Mouse (Mus musculus): ENCODE results near the gene Sephs2.
A peak's percentile ranks its signal among the peaks of the same experiment; 100 is the strongest.
"Not testable (repeated sequence)": the region's sequence is repeated elsewhere in the genome, so short reads cannot be mapped to it uniquely, and the experiment has no call there.

Sephs2 gene

GRCm38 (mm10) chr7:127270666-127271065 lies 3.2 kb downstream of the Sephs2 start:
- no peak for DNase-seq

- no peak for DNase-seq
Observed at GRCm38 (mm10) chr7:127270256-127270655, 3.6 kb downstream of the Sephs2 start.

DNA sequence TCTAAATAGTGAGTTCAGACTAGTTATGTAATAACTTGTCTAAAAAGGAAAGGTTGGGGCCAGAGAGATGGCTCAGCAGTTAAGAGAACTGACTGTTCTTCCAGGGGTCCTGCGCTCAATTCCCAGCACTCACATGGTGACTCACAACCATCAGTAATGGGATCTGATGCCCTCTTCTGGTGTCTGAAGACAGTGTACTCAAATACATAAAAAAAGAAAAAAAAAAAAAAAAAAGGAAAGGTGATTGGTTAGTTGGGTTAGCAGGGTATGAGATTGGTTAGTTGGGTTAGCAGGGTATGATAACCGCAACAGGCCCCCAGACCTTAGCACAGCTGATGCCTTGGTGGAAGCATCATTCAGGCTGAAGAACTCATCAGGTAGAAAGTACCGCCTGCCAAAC lies 10.3 kb downstream of the Sephs2 start:
- DNase-seq: no peak

GRCm38 (mm10) chr7:127262218-127262961 lies 11.5 kb downstream of the Sephs2 start:
- no peak for DNase-seq

GRCm38 (mm10) chr7:127260309-127261111 lies 13.3 kb downstream of the Sephs2 start, which contains the start of gene Dctpp1:
Gene Dctpp1, minus strand, starts transcription at chr7:127260709.
- peak; percentile 93 to 94 for DNase-seq

GRCm38 (mm10) chr7:127259186-127259905 lies 14.5 kb downstream of the Sephs2 start:
- no peak for DNase-seq

GRCm38 (mm10) chr7:127256518-127256917 lies 17.3 kb downstream of the Sephs2 start:
- DNase-seq: no peak

GRCm38 (mm10) chr7:127255965-127256364 lies 17.9 kb downstream of the Sephs2 start:
- no peak for DNase-seq

DNA sequence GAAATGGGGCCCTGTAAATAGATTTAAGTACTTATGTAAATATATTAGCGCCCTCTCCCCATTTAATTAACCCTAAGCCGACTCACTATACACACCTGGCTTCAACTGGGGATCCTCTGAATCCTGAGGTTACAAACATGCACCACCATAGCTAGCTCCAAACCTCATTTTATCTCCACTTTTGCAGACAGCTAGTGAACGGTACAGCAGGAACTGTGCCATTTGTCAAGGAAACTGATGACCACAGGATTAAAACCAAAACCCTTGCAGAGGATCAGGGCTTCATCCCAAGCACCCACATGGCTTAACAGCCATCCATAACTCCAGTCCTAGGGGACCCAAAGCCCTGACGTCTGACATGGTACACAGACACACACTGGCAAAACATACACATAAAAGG lies 18.8 kb downstream of the Sephs2 start:
- no peak for DNase-seq

DNA sequence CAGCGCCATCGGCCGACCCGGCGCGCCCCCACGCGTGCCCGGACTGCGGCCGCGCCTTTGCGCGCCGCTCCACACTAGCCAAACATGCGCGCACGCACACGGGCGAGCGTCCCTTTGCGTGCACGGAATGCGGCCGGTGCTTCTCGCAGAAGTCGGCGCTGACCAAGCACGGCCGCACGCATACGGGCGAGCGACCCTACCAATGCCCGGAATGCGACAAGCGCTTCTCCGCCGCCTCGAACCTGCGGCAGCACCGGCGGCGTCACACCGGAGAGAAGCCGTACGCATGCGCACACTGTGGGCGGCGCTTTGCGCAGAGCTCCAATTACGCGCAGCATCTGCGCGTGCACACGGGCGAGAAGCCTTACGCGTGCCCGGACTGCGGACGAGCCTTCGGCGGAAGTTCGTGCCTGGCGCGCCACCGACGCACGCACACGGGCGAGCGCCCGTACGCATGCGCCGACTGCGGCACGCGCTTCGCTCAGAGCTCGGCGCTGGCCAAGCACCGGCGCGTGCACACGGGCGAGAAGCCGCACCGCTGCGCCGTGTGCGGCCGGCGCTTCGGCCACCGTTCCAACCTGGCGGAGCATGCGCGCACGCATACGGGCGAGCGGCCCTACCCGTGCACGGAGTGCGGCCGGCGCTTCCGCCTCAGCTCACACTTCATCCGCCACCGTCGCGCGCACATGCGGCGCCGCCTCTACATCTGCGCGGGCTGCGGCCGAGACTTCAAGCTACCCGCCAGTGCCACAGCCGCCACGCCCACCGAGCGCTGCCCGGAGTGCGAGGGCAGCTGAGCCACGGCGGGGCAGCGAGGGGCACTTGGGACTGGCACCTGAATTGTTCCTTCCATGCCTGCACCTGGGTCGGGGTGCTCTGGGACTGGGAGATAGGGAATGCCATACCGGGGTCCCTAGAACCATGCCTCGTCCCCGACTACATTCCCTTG lies 19.8 kb downstream of the Sephs2 start:
- peak; percentile 92 for DNase-seq

DNA sequence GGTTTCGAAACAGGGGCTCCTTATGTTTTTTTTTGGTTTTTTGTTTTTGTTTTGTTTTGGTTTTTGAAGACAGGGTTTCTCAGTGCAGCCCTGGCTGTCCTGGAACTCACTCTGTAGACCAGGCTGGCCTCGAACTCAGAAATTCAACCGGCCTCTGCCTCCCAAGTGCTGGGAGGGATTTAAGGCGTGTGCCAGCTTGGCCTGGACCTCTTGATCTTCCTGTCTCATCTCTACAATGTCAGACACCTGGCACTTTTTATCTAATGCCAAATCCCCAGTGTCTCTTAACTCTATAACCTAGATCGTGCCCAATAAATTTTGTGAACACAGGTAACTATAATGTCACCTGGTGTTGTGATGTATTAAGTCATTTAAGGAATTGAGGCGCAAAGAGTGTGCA lies 20.5 kb downstream of the Sephs2 start:
- no peak for DNase-seq

DNA sequence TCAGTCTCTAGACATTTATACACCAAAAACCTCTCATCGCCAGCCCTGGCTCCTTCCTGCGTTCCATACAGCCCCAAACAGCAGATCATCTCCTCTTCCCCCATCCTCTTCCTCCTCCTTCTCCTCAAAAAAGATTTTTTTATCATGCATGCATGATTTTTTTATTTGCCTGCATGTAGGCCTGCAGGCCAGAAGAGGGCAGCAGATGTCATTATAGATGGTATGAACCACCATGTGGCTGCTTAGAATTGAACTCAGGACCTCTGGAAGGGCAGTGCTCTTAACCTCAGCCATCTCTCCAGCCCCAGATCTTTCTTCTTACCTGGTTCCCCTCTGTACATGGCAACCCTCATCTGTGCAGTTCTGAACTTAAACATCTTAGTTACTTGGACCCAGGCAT lies 21.4 kb downstream of the Sephs2 start:
- peak in 1 of 2 experiments; percentile 35 for DNase-seq

GRCm38 (mm10) chr7:127250511-127250910 lies 23.3 kb downstream of the Sephs2 start:
- DNase-seq: not testable (repeated sequence)

- DNase-seq: no peak
Observed at GRCm38 (mm10) chr7:127244658-127245510, 29.0 kb downstream of the Sephs2 start.

- DNase-seq: peak; percentile 92 to 96
Observed at GRCm38 (mm10) chr7:127243870-127244657, 29.8 kb downstream of the Sephs2 start, which contains the start of gene Zfp771. Gene Zfp771, plus strand, starts transcription at chr7:127244274.

DNA sequence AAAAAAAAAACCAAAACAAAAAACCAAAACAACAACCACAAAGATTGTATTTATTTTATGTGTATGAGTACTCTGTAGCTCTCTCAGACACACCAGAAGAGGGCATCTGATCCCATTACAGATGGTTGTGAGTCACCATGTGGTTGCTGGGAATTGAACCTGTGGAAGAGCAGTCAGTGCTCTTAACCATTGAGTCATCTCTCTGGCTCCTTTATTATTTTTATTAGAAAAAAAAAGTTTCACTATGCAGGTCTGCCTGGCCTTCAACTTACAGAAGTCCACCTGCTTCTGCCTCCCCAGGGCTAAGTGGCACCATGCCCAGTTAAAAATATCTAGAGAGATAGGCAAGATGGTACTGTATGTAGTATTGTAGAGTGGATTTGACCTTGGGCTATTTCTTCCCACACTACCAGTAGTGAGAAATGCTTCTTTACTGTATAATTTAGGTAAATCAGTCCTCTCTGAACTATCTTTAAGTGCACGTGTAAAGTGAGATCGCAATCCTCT lies 30.4 kb downstream of the Sephs2 start:
- no peak for DNase-seq

DNA sequence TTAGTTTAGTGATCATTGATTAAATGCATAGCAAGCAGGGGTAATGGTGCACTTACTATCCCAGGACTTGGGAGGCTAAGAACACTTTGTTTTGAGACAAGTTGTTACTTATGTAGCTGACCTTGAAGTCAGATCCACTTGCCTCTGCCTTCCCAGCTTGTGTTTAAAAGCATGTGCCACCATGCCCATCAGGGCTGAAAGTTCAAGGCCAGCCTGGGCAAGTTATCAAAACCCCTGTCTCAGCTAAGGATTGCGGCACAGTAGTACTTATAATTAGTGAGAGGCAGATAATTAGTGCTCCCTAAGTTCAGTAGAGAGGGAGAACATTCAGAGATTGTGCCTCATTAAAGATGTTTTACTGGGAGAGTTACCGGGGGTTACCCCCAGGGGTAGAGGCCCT lies 39.1 kb downstream of the Sephs2 start:
- DNase-seq: no peak

- no peak for DNase-seq
Observed at GRCm38 (mm10) chr7:127233765-127234164, 40.1 kb downstream of the Sephs2 start.

DNA sequence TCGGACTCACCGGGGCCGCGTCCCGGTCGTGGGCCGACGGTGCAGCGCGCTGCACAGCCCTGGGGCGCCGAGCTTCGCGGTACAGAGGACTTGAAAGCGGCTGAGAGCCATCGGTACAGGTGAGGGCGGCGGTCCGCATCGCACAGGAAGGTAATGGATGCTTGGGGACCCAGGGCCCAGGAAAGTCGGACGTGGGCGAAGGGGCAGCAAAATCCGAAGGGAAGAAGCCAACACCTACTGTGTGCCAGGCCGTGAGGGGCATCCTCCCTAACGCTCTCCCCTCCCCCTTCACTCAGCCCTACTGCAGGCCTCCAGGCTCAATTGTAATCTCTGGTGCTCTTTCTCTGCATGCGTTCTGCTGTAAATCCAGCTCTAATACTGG lies 40.5 kb downstream of the Sephs2 start:
- no peak for DNase-seq

Data from spleen, adult 18-20 months (tissue).